Mouse (Mus musculus) liver, adult 2 months (tissue): ENCODE results near the gene Aspscr1. TPM values are rescaled to one million over a fixed set of nuclear protein-coding genes. Genes with fewer than 3 reads are reported as not detected.
A peak's percentile ranks its signal among the peaks of the same experiment; 100 is the strongest.
"Not testable (repeated sequence)": the region's sequence is repeated elsewhere in the genome, so short reads cannot be mapped to it uniquely, and the experiment has no call there.

Source experiments
- DNase-seq: peaks from one replicate; pipeline ENCODE4 v3.0.0-alpha.2; 2011; ENCODE audit warnings: low read depth, low spot score; ENCODE audit errors: extremely low read depth
- H3K27ac ChIP-seq: fragments of 200-500 bp; replicated peaks from 2 replicates; pipeline ENCODE4 v1.5.1; 2012; ENCODE audit warnings: low read depth, mild to moderate bottlenecking, control low read depth, inconsistent platforms, low read length; ENCODE audit not compliant: insufficient read depth
- H3K27me3 ChIP-seq: fragments of 200-500 bp; 2 replicates; pipeline ENCODE4 v1.6.1; 2012; ENCODE audit warnings: mild to moderate bottlenecking, moderate library complexity, low read length, inconsistent platforms; ENCODE audit not compliant: control insufficient read depth, insufficient read depth
- H3K36me3 ChIP-seq: fragments of 200-500 bp; 2 replicates; pipeline ENCODE4 v1.6.1; 2012; ENCODE audit warnings: low read length, inconsistent platforms; ENCODE audit not compliant: control insufficient read depth, insufficient read depth
- H3K4me1 ChIP-seq: fragments of 200-500 bp; 2 replicates; pipeline ENCODE4 v1.6.1; 2011; ENCODE audit warnings: low read length; ENCODE audit not compliant: control insufficient read depth, insufficient read depth
- H3K4me3 ChIP-seq: fragments of 200-500 bp; 2 replicates; pipeline ENCODE4 v1.5.1; 2011; ENCODE audit warnings: low read depth, mild to moderate bottlenecking, control low read depth, low read length, moderate library complexity; ENCODE audit not compliant: insufficient read depth
- H3K79me2 ChIP-seq: fragments of 200-500 bp; 2 replicates; pipeline ENCODE4 v1.6.1; 2012; ENCODE audit warnings: inconsistent platforms, mild to moderate bottlenecking, low read length, moderate library complexity; ENCODE audit not compliant: control insufficient read depth, insufficient read depth
- H3K9ac ChIP-seq: fragments of 200-500 bp; 2 replicates; pipeline ENCODE4 v1.6.1; 2012; ENCODE audit warnings: low read depth, mild to moderate bottlenecking, control low read depth, inconsistent platforms, low read length
- CTCF ChIP-seq: fragments of 200-500 bp; IDR thresholded peaks from 2 replicates; pipeline ENCODE4 v1.5.1; 2011; ENCODE audit warnings: low read depth, low read length, control low read depth
- POLR2A ChIP-seq: fragments of 200-500 bp; IDR thresholded peaks from 2 replicates; pipeline ENCODE4 v1.6.1; 2011; ENCODE audit warnings: low read length, control low read depth; ENCODE audit not compliant: insufficient read depth; ENCODE audit errors: extremely low read depth
- WGBS: fragments of 180-500 bp; shearing (Covaris S2); methylation state at CpG from one replicate; pipeline ENCODE4 v1.1.7; 2018; 5-methylcytosine and 5-hydroxymethylcytosine counted together
- polyA plus RNA-seq: library from polyadenylated mRNA; depleted of rRNA; stranded (reverse); fragments of >200 nt; gene quantifications from 2 replicates; pipeline ENCODE4 v1.2.3, GENCODE M21; 2012
- total RNA-seq: library from RNA; depleted of rRNA; stranded (reverse); fragments of >200 nt; gene quantifications from 2 replicates; pipeline ENCODE4 v1.2.3, GENCODE M21; 2014

The Aspscr1 gene
- total and polyA plus RNA-seq, 2 experiments, result 49.3 to 142 TPM

- 0 out of 2 replicates have a peak, but pooled peaks cover 3% of the 10 kb centered on the region for H3K4me1 ChIP-seq
- no peak for TF ChIP-seq CTCF
- no peak for TF ChIP-seq POLR2A
- H3K4me3 ChIP-seq, result no peak overlapping the region
- no peak overlapping the region for H3K27ac ChIP-seq
- WGBS, result 71% methylated on average over 3 of the region's 3 CpGs
- no peaks in the 10 kb centered on the region for H3K79me2 ChIP-seq
- H3K36me3 ChIP-seq, result no peaks in the 10 kb centered on the region
- DNase-seq, result no peak
- H3K27me3 ChIP-seq, result no peaks in the 10 kb centered on the region
- no peak overlapping the region for H3K9ac ChIP-seq
These were observed 7.4 kb upstream of the Aspscr1 start for GRCm38 (mm10) chr11:120665406-120665805.

GRCm38 (mm10) chr11:120666617-120667016 is 6.2 kb upstream of the Aspscr1 start:
- Histone ChIP-seq H3K36me3 (no peaks in the 10 kb centered on the region), H3K27me3 (no peaks in the 10 kb centered on the region), H3K4me1 (no peaks in the 10 kb centered on the region), H3K79me2 (no peaks in the 10 kb centered on the region), H3K27ac (no peak overlapping the region), H3K9ac (no peak overlapping the region), H3K4me3 (no peak overlapping the region)
- no peak for TF ChIP-seq CTCF
- TF ChIP-seq POLR2A, result no peak
- DNase-seq, result no peak
- 60% methylated on average over 3 of the region's 3 CpGs for whole genome bisulfite sequencing

- peaks cover 17% of the 10 kb centered on the region; the same call in 1 of the 2 replicates for H3K79me2 ChIP-seq
- TF ChIP-seq CTCF (no peak), POLR2A (no peak)
- H3K4me3 ChIP-seq, result peak overlapping the region; percentile 95
- peaks cover 37% of the 10 kb centered on the region for H3K4me1 ChIP-seq
- WGBS, result 15% methylated on average over 12 of the region's 12 CpGs
- H3K36me3 ChIP-seq, result peaks cover 3% of the 10 kb centered on the region; the same call in 1 of the 2 replicates
- peak overlapping the region; percentile 99 for H3K27ac ChIP-seq
- peak overlapping the region; percentile 94 for H3K9ac ChIP-seq
- no peaks in the 10 kb centered on the region for H3K27me3 ChIP-seq
- no peak for DNase-seq
These were observed 885 bp downstream of the Aspscr1 start for GRCm38 (mm10) chr11:120673594-120674122.

- 74% methylated on average over 5 of the region's 5 CpGs for WGBS
- DNase-seq, H3K27me3 ChIP-seq, H3K9ac ChIP-seq, H3K36me3 ChIP-seq, H3K4me3 ChIP-seq: not testable (repeated sequence)
- H3K27ac ChIP-seq, result peak overlapping the region; percentile 59; the same call in 1 of the 2 replicates
- H3K79me2 ChIP-seq, result peaks cover 17% of the 10 kb centered on the region; the same call in 1 of the 2 replicates
- peaks cover 50% of the 10 kb centered on the region for H3K4me1 ChIP-seq
These were observed 3.1 kb downstream of the Aspscr1 start for GRCm38 (mm10) chr11:120675875-120676274.

- TF ChIP-seq POLR2A, result no peak
- no peak for TF ChIP-seq CTCF
- WGBS, result 40% methylated on average over 4 of the region's 4 CpGs
- Histone ChIP-seq H3K27ac (peak overlapping the region; percentile 73), H3K4me3 (no peak overlapping the region), H3K79me2 (peaks cover 17% of the 10 kb centered on the region; the same call in 1 of the 2 replicates), H3K27me3 (no peaks in the 10 kb centered on the region), H3K36me3 (peaks cover 8% of the 10 kb centered on the region; the same call in 1 of the 2 replicates), H3K9ac (peak overlapping the region; percentile 38; the same call in 1 of the 2 replicates), H3K4me1 (peaks cover 52% of the 10 kb centered on the region)
- peak; percentile 93 for DNase-seq
These were observed 4.2 kb downstream of the Aspscr1 start for GRCm38 (mm10) chr11:120676951-120677350.

- Histone ChIP-seq H3K9ac (peak overlapping the region; percentile 5; the same call in 1 of the 2 replicates), H3K79me2 (peaks cover 14% of the 10 kb centered on the region; the same call in 1 of the 2 replicates), H3K4me1 (peaks cover 66% of the 10 kb centered on the region), H3K27ac (peak overlapping the region; percentile 72), H3K36me3 (peaks cover 11% of the 10 kb centered on the region; the same call in 1 of the 2 replicates), H3K4me3 (no peak overlapping the region), H3K27me3 (no peaks in the 10 kb centered on the region)
- peak; percentile 99 for DNase-seq
- TF ChIP-seq POLR2A, result no peak
- TF ChIP-seq CTCF, result peak; percentile 68
- 26% methylated on average over 3 of the region's 3 CpGs for WGBS
These were observed 7.1 kb downstream of the Aspscr1 start for GRCm38 (mm10) chr11:120679909-120680308.
